Mouse (Mus musculus) c-Kit-positive CD71-positive TER-119-negative erythroid progenitor cells, embryonic 14.5 days (primary cell): ENCODE measurements around the gene Tent4b.

ENCODE experiments used
- DNase-seq: peaks from one replicate; pipeline ENCODE4 v3.0.0-alpha.2; 2013; ENCODE audit warnings: low read depth

Gene Tent4b

GRCm38 (mm10) chr8:88228286-88228685, 29.3 kb downstream of the Tent4b start:
- DNase-seq, result no peak

GRCm38 (mm10) chr8:88228800-88229199, 29.8 kb downstream of the Tent4b start:
- DNase-seq, result no peak

GRCm38 (mm10) chr8:88236666-88237065, 37.7 kb downstream of the Tent4b start:
- DNase-seq, result no peak

GRCm38 (mm10) chr8:88237606-88238005, 38.6 kb downstream of the Tent4b start:
- DNase-seq, result no peak

GRCm38 (mm10) chr8:88239277-88239676, 40.3 kb downstream of the Tent4b start:
- DNase-seq, result no peak

- no peak for DNase-seq
Observed at GRCm38 (mm10) chr8:88241871-88242270, 42.9 kb downstream of the Tent4b start.

- DNase-seq, result peak; percentile 37
Observed at GRCm38 (mm10) chr8:88244298-88244697, 45.3 kb downstream of the Tent4b start.

GRCm38 (mm10) chr8:88252791-88253190, 53.8 kb downstream of the Tent4b start:
- DNase-seq, result no peak

- no peak for DNase-seq
Observed at GRCm38 (mm10) chr8:88254957-88255356, 55.9 kb downstream of the Tent4b start.

GRCm38 (mm10) chr8:88258024-88258423, 59.0 kb downstream of the Tent4b start:
- DNase-seq, result no peak

- no peak for DNase-seq
Observed at GRCm38 (mm10) chr8:88258544-88258943, 59.5 kb downstream of the Tent4b start.

GRCm38 (mm10) chr8:88260466-88260980, 61.5 kb downstream of the Tent4b start:
- no peak for DNase-seq

- no peak for DNase-seq
Observed at GRCm38 (mm10) chr8:88262831-88263635, 64.0 kb downstream of the Tent4b start.

- DNase-seq, result no peak
Observed at GRCm38 (mm10) chr8:88265511-88265910, 66.5 kb downstream of the Tent4b start.

- peak; percentile 59 for DNase-seq
Observed at GRCm38 (mm10) chr8:88266170-88266800, 67.3 kb downstream of the Tent4b start.

- DNase-seq, result no peak
Observed at GRCm38 (mm10) chr8:88266801-88267403, 67.9 kb downstream of the Tent4b start.

- DNase-seq, result no peak
Observed at GRCm38 (mm10) chr8:88269107-88269875, 70.3 kb downstream of the Tent4b start.

- no peak for DNase-seq
Observed at GRCm38 (mm10) chr8:88270086-88270485, 71.1 kb downstream of the Tent4b start.

GRCm38 (mm10) chr8:88272231-88273050, 73.4 kb downstream of the Tent4b start, which contains the start of gene Adcy7:
Gene Adcy7, plus strand, starts transcription at chr8:88272403.
- no peak for DNase-seq

GRCm38 (mm10) chr8:88273051-88273430, 74.0 kb downstream of the Tent4b start:
- DNase-seq, result no peak

- no peak for DNase-seq
Observed at GRCm38 (mm10) chr8:88274090-88274489, 75.1 kb downstream of the Tent4b start.
